Mouse (Mus musculus): ENCODE data around the gene Cbx8.

The Cbx8 gene

GRCm38 (mm10) chr11:119040600-119041324, at the start of gene Cbx8:
Gene Cbx8 (minus strand): TSS chr11:119040969.
- DNase-seq = peak; percentile 99

- DNase-seq = no peak
Observed at GRCm38 (mm10) chr11:119090076-119090960, 49.5 kb upstream of the Cbx8 start.

GRCm38 (mm10) chr11:119089235-119090075, 48.7 kb upstream of the Cbx8 start:
- peak in 1 of 2 experiments; percentile 29 for DNase-seq

GRCm38 (mm10) chr11:119088391-119089234, 47.8 kb upstream of the Cbx8 start:
- peak; percentile 30 for DNase-seq

- peak; percentile 79 to 84 for DNase-seq
Observed at GRCm38 (mm10) chr11:119087301-119088082, 46.7 kb upstream of the Cbx8 start.

- DNase-seq = peak; percentile 93 to 95
Observed at GRCm38 (mm10) chr11:119086144-119086971, 45.6 kb upstream of the Cbx8 start, which contains the start of gene Cbx4. Gene Cbx4 (minus strand): TSS chr11:119086221.

- DNase-seq = peak; percentile 67 to 72
Observed at GRCm38 (mm10) chr11:119085279-119086062, 44.7 kb upstream of the Cbx8 start.

- peak; percentile 26 to 41 for DNase-seq
Observed at GRCm38 (mm10) chr11:119084446-119085278, 43.9 kb upstream of the Cbx8 start.

GRCm38 (mm10) chr11:119083724-119084445, 43.1 kb upstream of the Cbx8 start:
- peak; percentile 80 to 88 for DNase-seq

- DNase-seq = peak; percentile 70 to 80
Observed at GRCm38 (mm10) chr11:119082638-119083599, 42.1 kb upstream of the Cbx8 start.

GRCm38 (mm10) chr11:119081839-119082637, 41.3 kb upstream of the Cbx8 start:
- peak; percentile 65 to 71 for DNase-seq

GRCm38 (mm10) chr11:119081148-119081838, 40.5 kb upstream of the Cbx8 start:
- no peak for DNase-seq

- DNase-seq = no peak
Observed at GRCm38 (mm10) chr11:119080461-119081147, 39.8 kb upstream of the Cbx8 start.

- DNase-seq = no peak
Observed at GRCm38 (mm10) chr11:119079445-119079837, 38.7 kb upstream of the Cbx8 start.

Measured in lung, adult 18-20 months (tissue).